Mouse (Mus musculus) right cerebral cortex, postnatal 4 days (tissue): ENCODE measurements at regions not wholly inside any gene's neighbourhood (a gene's known extent, or its start where the extent isn't known, plus 50 kb on each side); places are given as distances from the start of the nearest gene placed in this dataset.

Source experiments
- DNase-seq: peaks from one replicate; pipeline ENCODE4 v3.0.0-alpha.2; 2022

DNA sequence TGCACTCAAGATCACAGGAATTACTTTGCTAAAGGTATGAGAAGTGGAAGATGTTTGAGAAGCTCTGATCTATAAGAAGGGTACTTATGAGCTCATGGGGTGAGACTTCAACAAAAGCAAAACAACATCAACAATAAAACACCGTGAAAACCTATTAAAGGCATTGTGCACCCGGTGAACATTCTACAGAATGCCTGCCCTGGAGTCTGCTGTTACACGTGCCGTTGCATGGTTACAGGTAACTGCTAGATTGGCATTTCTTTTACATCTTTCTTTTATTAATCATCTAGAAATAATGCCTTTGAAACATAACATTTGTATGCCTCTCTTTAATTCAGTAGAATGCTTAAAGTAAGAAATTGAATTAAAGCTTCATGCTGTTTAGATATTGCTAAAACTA lies 661.0 kb downstream of the Pcdh18 start:
- no peak for DNase-seq

DNA sequence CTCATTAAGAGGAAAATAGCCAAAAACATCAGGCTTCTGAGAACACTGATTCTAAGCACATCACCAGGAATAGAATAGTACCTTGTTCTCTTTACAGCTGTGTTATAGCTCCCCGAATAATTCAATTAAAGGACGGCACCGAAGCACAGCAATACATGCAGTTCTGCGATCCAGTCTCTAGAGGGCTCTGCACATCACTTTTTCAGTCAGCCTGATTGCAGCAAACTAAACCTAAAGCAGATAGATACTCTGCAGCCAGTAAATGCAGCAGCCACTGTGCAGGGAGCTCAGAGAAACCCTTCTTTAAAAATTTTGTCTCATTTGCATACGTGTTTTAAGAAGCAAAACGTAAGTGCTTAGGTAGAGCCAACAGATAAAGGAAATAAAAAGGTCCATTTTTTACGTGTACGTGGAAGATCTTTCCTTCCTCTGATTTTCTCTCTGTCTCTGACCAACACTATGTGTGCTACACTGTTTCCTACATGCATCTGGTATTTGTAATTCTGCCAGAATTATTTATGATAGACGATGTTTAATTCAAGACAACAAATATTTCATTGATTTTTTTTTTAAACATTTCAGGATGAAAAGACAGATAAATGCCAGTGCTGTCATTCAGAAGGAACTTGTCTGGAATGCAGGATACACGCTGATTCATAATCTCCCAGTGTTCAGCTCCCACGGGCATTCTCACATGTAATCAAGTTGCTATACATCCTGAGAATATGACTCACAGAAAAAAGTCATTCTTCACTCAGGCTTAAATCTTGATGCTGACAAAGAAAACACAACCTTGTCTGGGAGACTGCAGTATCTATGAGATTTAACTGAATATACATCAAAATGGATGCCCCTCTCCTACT lies 663.1 kb downstream of the Pcdh18 start:
- DNase-seq: peak; percentile 52

DNA sequence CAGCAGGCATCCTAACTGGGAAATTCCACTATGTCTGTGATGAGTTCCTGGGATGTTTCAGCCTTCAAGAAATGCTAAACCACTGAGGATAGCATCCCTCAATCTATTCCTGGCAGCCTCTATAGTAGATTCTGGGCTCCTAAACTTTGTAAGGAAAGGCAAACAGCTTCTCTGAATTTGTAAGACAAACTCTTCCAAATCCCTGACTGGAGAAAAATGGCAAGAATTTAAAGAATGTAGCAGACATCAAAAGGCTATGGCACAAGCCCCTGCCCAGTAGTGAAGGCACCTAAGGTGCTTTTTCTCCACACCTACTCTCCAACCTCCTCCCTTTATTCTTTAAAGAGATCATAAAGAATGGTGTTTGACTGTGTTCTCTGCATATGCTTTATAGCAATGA lies 688.3 kb downstream of the Pcdh18 start:
- no peak for DNase-seq

DNA sequence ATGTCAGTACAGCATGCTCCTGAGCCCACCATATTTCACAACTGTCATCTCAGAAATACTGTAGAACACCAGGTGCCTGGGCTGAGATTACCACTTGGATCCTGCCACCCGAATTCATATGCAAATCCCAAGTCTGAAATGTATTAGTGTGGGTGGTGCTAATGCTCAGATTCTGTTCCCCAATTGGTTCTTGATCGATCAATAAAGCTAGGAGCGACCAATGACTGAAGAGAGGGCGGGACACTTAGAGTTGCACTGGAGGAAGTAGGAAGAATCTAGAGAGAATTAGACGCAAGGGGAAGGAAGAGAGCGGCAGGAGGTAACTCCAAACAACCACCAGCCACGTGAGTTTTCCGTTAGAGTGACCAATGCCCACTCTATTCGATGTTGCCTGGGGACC lies 695.0 kb downstream of the Pcdh18 start:
- DNase-seq: no peak

DNA sequence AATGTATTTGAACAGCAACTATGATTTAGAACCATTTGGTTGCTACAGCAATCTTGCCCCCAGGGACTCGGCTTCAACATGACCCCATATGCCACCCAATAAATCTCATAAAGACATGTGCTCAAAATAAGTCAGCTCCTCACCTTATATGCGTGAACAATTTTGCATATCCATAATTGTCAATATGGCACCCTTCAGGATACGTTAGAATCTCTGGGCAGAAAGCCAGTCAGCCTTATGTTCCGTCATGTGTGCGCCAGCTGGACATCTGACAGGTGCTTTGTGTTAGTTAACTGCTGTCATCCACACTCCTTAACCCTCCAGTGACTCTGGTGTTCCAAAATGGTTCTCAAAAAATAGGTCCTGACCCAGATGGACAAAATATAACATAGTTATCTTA lies 724.1 kb downstream of the Pcdh18 start:
- peak; percentile 55 for DNase-seq

DNA sequence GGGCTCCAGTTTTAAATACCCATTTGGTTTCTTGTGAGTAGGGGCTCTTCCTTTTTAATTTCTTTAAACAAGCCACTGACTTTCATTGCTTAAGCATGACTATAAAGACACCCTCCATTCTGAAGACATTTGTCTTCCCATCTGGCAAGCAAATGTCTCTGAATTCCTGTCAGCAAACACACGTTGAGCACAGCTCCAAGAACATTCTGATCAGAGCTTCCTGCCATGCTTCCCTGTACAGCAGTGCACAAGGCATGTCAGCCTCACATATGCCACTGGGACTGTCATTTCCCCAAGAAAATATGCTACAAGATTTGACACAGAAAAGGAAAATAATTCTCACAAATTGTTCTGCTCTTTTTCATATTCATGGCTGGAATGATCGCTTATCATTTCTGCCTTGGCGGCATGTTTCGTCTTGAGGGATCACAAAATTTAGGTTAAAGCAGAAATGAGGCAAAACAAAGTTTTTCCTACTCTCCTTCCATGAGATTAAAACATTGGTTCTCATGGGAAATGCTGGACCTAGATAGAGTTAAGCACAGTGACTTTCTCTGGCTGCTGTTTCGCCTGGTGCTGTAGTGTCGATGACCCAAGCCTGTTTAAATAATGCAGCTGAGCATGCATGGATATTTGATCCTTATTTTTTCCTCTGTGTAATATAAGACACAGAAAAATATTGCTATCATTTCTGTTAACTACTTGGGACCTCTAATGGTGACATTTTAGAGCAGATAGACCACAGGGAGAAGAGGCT lies 747.7 kb downstream of the Pcdh18 start:
- no peak for DNase-seq
